Mouse (Mus musculus) heart, embryonic 10.5 days (tissue): Measurements from ENCODE around the gene Rbpms2. TPM values are rescaled to one million over a fixed set of nuclear protein-coding genes. Genes with fewer than 3 reads are reported as not detected.
"Not testable (repeated sequence)": the region's sequence is repeated elsewhere in the genome, so short reads cannot be mapped to it uniquely, and the experiment has no call there.

Experiments used
- DNase-seq: peaks from one replicate; pipeline ENCODE4 v3.0.0-alpha.2; 2017; ENCODE audit warnings: low spot score
- H3K27ac ChIP-seq: fragments of 300-500 bp; sonication (generic); 2 replicates; pipeline ENCODE4 v1.5.1; 2016; ENCODE audit warnings: mild to moderate bottlenecking
- H3K27me3 ChIP-seq: fragments of 300-500 bp; sonication (generic); 2 replicates; pipeline ENCODE4 v1.6.1; 2016; ENCODE audit warnings: mild to moderate bottlenecking; ENCODE audit not compliant: poor library complexity, insufficient read depth, severe bottlenecking
- H3K36me3 ChIP-seq: fragments of 300-500 bp; sonication (generic); 2 replicates; pipeline ENCODE4 v1.6.1; 2016; ENCODE audit warnings: mild to moderate bottlenecking, moderate library complexity
- H3K4me1 ChIP-seq: fragments of 300-500 bp; sonication (generic); 2 replicates; pipeline ENCODE4 v1.6.1; 2016; ENCODE audit warnings: mild to moderate bottlenecking
- H3K4me3 ChIP-seq: fragments of 300-500 bp; sonication (generic); 2 replicates; pipeline ENCODE4 v1.5.1; 2016; ENCODE audit warnings: mild to moderate bottlenecking, moderate library complexity
- H3K9me3 ChIP-seq: fragments of 300-500 bp; sonication (generic); 2 replicates; pipeline ENCODE4 v1.6.1; 2016; ENCODE audit warnings: mild to moderate bottlenecking, moderate library complexity
- WGBS: fragments of 180-500 bp; shearing (Covaris S2); methylation state at CpG from one replicate; pipeline ENCODE4 v1.1.7; 2016; 5-methylcytosine and 5-hydroxymethylcytosine counted together
- polyA plus RNA-seq: library from polyadenylated mRNA; unstranded; fragments of >200 nt; fragmentation: Nextera tagmentation; extraction: Ambion mirVana; gene quantifications from 2 replicates; pipeline ENCODE4 v1.2.1, GENCODE M21; 2016

Gene Rbpms2
- polyA plus RNA-seq, 1 experiment from 2014 or later = 117 TPM

GRCm38 (mm10) chr9:65672996-65673395, 43.5 kb downstream of the Rbpms2 start:
- DNase-seq = no peak
- WGBS = 43% methylated on average over 11 of the region's 11 CpGs

GRCm38 (mm10) chr9:65675461-65676357, 46.3 kb downstream of the Rbpms2 start:
- WGBS = 54% methylated on average over 8 of the region's 8 CpGs
- Histone ChIP-seq H3K36me3 (0 out of 2 replicates have a peak, but pooled peaks cover 3% of the 10 kb centered on the region), H3K4me1 (peaks cover 67% of the 10 kb centered on the region), H3K27me3 (no peaks in the 10 kb centered on the region), H3K27ac (peak overlapping the region; percentile 93), H3K9me3 (no peaks in the 10 kb centered on the region), H3K4me3 (peak overlapping the region; percentile 85)
- DNase-seq = no peak

More at GRCm38 (mm10) chr9:65672996-65673395, 43.5 kb downstream of the Rbpms2 start:
- no peaks in the 10 kb centered on the region for H3K9me3 ChIP-seq
- H3K4me1 ChIP-seq = peaks cover 40% of the 10 kb centered on the region
- peak overlapping the region; percentile 70 for H3K27ac ChIP-seq
- H3K36me3 ChIP-seq = no peaks in the 10 kb centered on the region
- H3K27me3 ChIP-seq = no peaks in the 10 kb centered on the region
- no peak overlapping the region for H3K4me3 ChIP-seq

- H3K27ac ChIP-seq = peak overlapping the region; percentile 93
- H3K4me3 ChIP-seq = peak overlapping the region; percentile 85
- H3K36me3 ChIP-seq = 0 out of 2 replicates have a peak, but pooled peaks cover 3% of the 10 kb centered on the region
- H3K27me3 ChIP-seq = no peaks in the 10 kb centered on the region
- WGBS = under 1% methylated on average over 30 of the region's 51 CpGs
- H3K4me1 ChIP-seq = peaks cover 65% of the 10 kb centered on the region
- H3K9me3 ChIP-seq = no peaks in the 10 kb centered on the region
- DNase-seq = peak; percentile 99
These were observed 47.1 kb downstream of the Rbpms2 start for GRCm38 (mm10) chr9:65676358-65677118.

DNA sequence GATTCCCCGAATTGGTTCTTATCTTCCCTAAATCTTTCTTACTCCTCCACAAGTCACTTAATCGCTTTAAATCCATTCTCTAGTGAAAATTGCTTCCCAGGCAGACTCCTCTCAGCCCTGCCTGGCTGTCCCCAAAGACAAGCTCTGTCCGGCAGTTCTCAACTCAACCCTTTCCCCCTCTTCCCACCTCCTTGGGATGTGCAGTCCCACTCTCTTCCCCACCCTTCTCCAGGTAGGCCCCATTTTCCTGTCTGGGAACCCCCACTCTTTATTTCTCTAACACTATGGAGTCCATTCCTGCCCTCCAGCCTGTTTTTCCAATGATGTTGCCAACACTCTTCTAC, 47.6 kb downstream of the Rbpms2 start:
- Histone ChIP-seq H3K4me1 (peaks cover 62% of the 10 kb centered on the region), H3K4me3 (peak overlapping the region; percentile 85), H3K27me3 (no peaks in the 10 kb centered on the region), H3K9me3 (no peaks in the 10 kb centered on the region), H3K27ac (peak overlapping the region; percentile 93), H3K36me3 (0 out of 2 replicates have a peak, but pooled peaks cover 3% of the 10 kb centered on the region)
- no peak for DNase-seq
- 5% methylated on average over 3 of the region's 3 CpGs for WGBS

DNA sequence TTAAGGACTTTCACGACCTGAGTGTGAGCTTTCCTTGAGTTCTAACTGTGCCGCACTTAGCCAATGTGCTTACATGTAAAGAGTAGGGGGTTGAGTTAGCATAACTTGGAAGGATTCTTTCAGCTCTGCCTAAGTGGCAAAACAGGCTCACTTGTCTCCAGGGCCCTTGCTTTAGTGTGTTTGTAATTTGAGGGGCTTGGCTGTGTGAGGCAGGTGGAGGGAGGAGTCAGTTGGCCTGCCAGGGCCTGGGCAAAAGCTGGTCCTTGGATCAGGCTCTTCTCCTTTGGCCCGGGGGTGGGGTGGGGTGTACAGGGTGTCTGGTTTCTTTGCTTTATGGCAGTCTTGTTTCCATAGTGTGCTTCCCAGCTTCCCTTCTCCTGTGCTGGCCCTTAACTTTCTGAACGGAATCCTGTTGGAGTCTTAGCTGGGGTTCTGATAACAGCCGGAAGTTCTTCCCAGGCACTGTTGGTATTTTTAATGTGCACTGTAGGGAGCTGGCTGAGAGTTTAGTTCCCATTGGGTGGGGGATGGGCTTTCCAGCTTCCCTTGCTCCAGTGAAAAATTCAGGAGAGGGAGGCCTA, 49.8 kb downstream of the Rbpms2 start:
- Histone ChIP-seq H3K4me3 (peak overlapping the region; percentile 85), H3K27ac (peak overlapping the region; percentile 83), H3K4me1 (peaks cover 58% of the 10 kb centered on the region), H3K9me3 (no peaks in the 10 kb centered on the region), H3K27me3 (no peaks in the 10 kb centered on the region), H3K36me3 (0 out of 2 replicates have a peak, but pooled peaks cover 3% of the 10 kb centered on the region)
- 13% methylated on average over 5 of the region's 5 CpGs for WGBS
- no peak for DNase-seq

- Histone ChIP-seq H3K9me3 (no peaks in the 10 kb centered on the region), H3K27me3 (no peaks in the 10 kb centered on the region), H3K4me1 (peaks cover 49% of the 10 kb centered on the region), H3K36me3 (peaks cover 14% of the 10 kb centered on the region), H3K27ac (no peak overlapping the region), H3K4me3 (no peak overlapping the region)
- DNase-seq = no peak
- 79% methylated on average over 4 of the region's 4 CpGs for WGBS
These were observed 51.6 kb downstream of the Rbpms2 start for GRCm38 (mm10) chr9:65680938-65681633.

DNA sequence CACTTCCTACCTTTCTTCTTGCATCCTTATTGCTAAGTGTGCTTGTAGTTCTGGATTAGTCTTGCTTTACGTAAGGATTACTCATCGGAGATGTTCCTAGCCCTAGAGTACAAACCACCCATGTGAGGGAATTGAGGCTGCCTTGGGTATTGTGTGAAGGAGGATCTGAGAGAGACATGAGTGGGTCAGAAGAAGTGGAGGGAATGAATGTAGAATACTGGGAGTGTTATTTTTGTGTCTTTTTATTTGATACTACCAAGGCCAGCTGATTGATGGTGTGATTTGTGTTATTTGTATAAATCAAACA, 52.1 kb downstream of the Rbpms2 start:
- Histone ChIP-seq H3K27me3 (no peaks in the 10 kb centered on the region), H3K9me3 (no peaks in the 10 kb centered on the region), H3K4me1 (peaks cover 49% of the 10 kb centered on the region), H3K27ac (no peak overlapping the region), H3K36me3 (peaks cover 19% of the 10 kb centered on the region), H3K4me3 (no peak overlapping the region)
- DNase-seq = no peak
- whole genome bisulfite sequencing = 91% methylated on average over 2 of the region's 2 CpGs

- Histone ChIP-seq H3K9me3 (no peaks in the 10 kb centered on the region), H3K4me3 (no peak overlapping the region), H3K27ac (no peak overlapping the region), H3K4me1 (peaks cover 46% of the 10 kb centered on the region), H3K36me3 (peaks cover 25% of the 10 kb centered on the region), H3K27me3 (no peaks in the 10 kb centered on the region)
- DNase-seq = no peak
- WGBS = 85% methylated on average over 3 of the region's 3 CpGs
These were observed 52.7 kb downstream of the Rbpms2 start for GRCm38 (mm10) chr9:65682183-65682582.

- WGBS = 85% methylated on average over 1 of the region's 1 CpGs
- no peak overlapping the region for H3K4me3 ChIP-seq
- peaks cover 38% of the 10 kb centered on the region for H3K4me1 ChIP-seq
- DNase-seq = no peak
- no peaks in the 10 kb centered on the region for H3K9me3 ChIP-seq
- H3K27me3 ChIP-seq = no peaks in the 10 kb centered on the region
- H3K27ac ChIP-seq = no peak overlapping the region
- peaks cover 32% of the 10 kb centered on the region for H3K36me3 ChIP-seq
These were observed 53.5 kb downstream of the Rbpms2 start for GRCm38 (mm10) chr9:65682994-65683393.

GRCm38 (mm10) chr9:65684704-65685103, 55.3 kb downstream of the Rbpms2 start:
- Histone ChIP-seq H3K36me3 (peaks cover 41% of the 10 kb centered on the region), H3K4me1 (peaks cover 21% of the 10 kb centered on the region), H3K4me3 (no peak overlapping the region), H3K27ac (no peak overlapping the region), H3K27me3 (no peaks in the 10 kb centered on the region), H3K9me3 (no peaks in the 10 kb centered on the region)
- 86% methylated on average over 2 of the region's 2 CpGs for WGBS
- DNase-seq = no peak

GRCm38 (mm10) chr9:65689869-65690268, 60.4 kb downstream of the Rbpms2 start:
- H3K4me3 ChIP-seq, H3K4me1 ChIP-seq, H3K9me3 ChIP-seq, DNase-seq, H3K27me3 ChIP-seq, H3K27ac ChIP-seq: not testable (repeated sequence)
- 78% methylated on average over 2 of the region's 2 CpGs for WGBS
- H3K36me3 ChIP-seq = peaks cover 72% of the 10 kb centered on the region

DNA sequence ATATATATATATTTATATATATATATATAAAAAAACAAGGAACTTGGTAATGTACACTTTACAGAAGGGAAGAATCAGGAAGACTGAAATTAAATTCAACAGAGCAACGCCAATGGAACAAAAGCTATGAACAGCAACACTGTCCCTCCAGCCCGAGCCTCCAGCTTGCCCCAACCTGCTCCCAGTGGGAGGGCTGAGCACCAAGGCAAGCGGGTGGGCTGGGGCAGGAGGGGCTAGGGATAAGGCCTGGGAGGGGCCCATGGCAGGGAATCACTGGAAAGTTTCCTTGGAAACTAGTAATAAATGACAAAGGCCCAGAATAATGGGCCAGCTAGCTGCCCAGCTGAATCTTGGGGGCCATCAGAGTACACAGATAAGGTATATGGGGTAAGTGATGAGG, 63.0 kb downstream of the Rbpms2 start:
- peak overlapping the region; percentile 47; the same call in 1 of the 2 replicates for H3K27ac ChIP-seq
- WGBS = 55% methylated on average over 3 of the region's 3 CpGs
- H3K9me3 ChIP-seq = no peaks in the 10 kb centered on the region
- H3K36me3 ChIP-seq = peaks cover 75% of the 10 kb centered on the region
- peaks cover 19% of the 10 kb centered on the region; the same call in 1 of the 2 replicates for H3K4me1 ChIP-seq
- no peak for DNase-seq
- H3K4me3 ChIP-seq = no peak overlapping the region
- no peaks in the 10 kb centered on the region for H3K27me3 ChIP-seq
